8 mouse cellular contexts compared by ENCODE assay signal in the genomic region with DNA sequence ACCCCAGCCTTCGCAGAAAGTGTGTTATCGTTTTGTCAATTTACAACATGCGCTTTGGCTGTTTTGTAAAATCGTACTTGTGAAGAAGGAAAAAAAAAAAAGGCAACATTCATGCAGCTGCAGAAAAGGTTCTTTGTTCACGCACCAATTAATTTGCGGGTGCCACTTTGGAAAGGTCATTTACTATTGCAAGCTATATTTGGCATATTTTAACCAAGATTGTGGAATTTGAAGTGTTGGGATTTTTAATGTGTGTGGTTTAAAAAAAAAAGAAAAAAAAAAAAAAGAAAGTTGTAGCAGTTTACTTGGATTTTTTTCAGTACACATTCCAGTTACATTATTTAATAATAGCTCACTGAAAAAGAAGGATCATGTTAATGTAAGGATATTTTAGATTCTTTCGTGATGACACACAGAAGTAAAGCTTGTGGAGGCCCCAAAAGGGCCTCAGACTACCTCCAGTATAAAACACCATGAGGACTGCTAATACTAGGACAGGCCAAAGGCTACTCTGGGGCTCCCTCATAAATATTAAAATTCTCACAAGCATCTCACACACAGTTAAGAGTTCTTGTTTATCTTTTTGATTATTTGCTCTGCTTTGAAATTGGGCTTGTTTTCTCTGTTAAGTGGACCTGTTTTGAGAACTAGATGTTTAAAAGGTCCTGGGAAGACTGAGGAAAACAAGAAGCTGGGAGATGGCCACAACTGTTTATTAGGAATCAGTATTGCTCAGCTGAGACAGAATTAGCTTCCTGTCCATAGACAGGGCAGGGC. TPM values are rescaled to one million over a fixed set of nuclear protein-coding genes. Genes with fewer than 3 reads are reported as not detected.
DNase-seq lines count a peak whose midpoint lies in the region; ATAC-seq and TF ChIP-seq lines count a peak whose summit lies in the region.

No protein-coding gene starts in this region.

- H3K27me3 ChIP-seq in lung, embryonic 16.5 days (ENCODE audit: control insufficient read depth, insufficient read depth, low read depth, low read length), result no peaks in the 10 kb centered on the region
- no peaks in the 10 kb centered on the region for H3K27me3 ChIP-seq in embryonic facial prominence, embryonic 15.5 days
- no peaks in the 10 kb centered on the region for H3K27me3 ChIP-seq in limb, embryonic 11.5 days (ENCODE audit: control insufficient read depth, insufficient read depth, low read length)
- no peaks in the 10 kb centered on the region for H3K27me3 ChIP-seq in small intestine, adult 2 months (ENCODE audit: control insufficient read depth, insufficient read depth, low read length)

- H3K4me3 ChIP-seq in lung, embryonic 16.5 days (ENCODE audit: low read length), result peak overlapping the region; percentile 92
- peak overlapping the region; percentile 84 for H3K4me3 ChIP-seq in embryonic facial prominence, embryonic 15.5 days (replicated peaks)
- H3K4me3 ChIP-seq in limb, embryonic 11.5 days (ENCODE audit: low read depth, low read length), result peak overlapping the region; percentile 92
- H3K4me3 ChIP-seq in small intestine, adult 2 months (ENCODE audit: low read depth, low read length), result peak overlapping the region; percentile 92

- peak overlapping the region; percentile 98 for H3K27ac ChIP-seq in lung, embryonic 16.5 days (ENCODE audit: low read length)
- peak overlapping the region; percentile 98 for H3K27ac ChIP-seq in embryonic facial prominence, embryonic 15.5 days (replicated peaks)
- H3K27ac ChIP-seq in limb, embryonic 11.5 days (replicated peaks; ENCODE audit: low read depth, low read length), result peak overlapping the region; percentile 99
- H3K27ac ChIP-seq in small intestine, adult 2 months (ENCODE audit: insufficient read depth, low read depth, low read length), result no peak overlapping the region

- peak overlapping the region; percentile 96 for H3K9ac ChIP-seq in lung, embryonic 16.5 days (ENCODE audit: low read length)
- peak overlapping the region; percentile 87 for H3K9ac ChIP-seq in embryonic facial prominence, embryonic 15.5 days
- peak overlapping the region; percentile 99 for H3K9ac ChIP-seq in limb, embryonic 11.5 days (ENCODE audit: low read length)

- no peak for DNase-seq in lung, postnatal 36 days
- DNase-seq in limb, embryonic 11.5 days (ENCODE audit: low spot score), result no peak
- no peak for DNase-seq in cerebellum, postnatal 25 days
- DNase-seq in left cerebral cortex, postnatal 25 days (ENCODE audit: low spot score in 2 of 2), result no peak
- no peak for DNase-seq in cerebellum, adult 11-12 months

- no peaks in the 10 kb centered on the region for H3K9me3 ChIP-seq in lung, embryonic 16.5 days (ENCODE audit: control insufficient read depth, low read length)
- H3K9me3 ChIP-seq in embryonic facial prominence, embryonic 15.5 days (replicated peaks), result no peaks in the 10 kb centered on the region
- H3K9me3 ChIP-seq in limb, embryonic 11.5 days (ENCODE audit: control insufficient read depth, low read length), result no peaks in the 10 kb centered on the region

- H3K4me1 ChIP-seq in lung, embryonic 16.5 days (replicated peaks; ENCODE audit: control insufficient read depth, insufficient read depth, low read length), result peaks cover 10% of the 10 kb centered on the region
- H3K4me1 ChIP-seq in embryonic facial prominence, embryonic 15.5 days, result peaks cover 16% of the 10 kb centered on the region
- peaks cover 6% of the 10 kb centered on the region for H3K4me1 ChIP-seq in limb, embryonic 11.5 days (ENCODE audit: control insufficient read depth, insufficient read depth, low read length)
- no peaks in the 10 kb centered on the region; the same call in 1 of the 2 replicates for H3K4me1 ChIP-seq in small intestine, adult 2 months (ENCODE audit: control insufficient read depth, insufficient read depth, insufficient read length, low read length)

- no peak for TF ChIP-seq CTCF in small intestine, adult 2 months (IDR thresholded peaks at IDR 0.05; ENCODE audit: extremely low read depth, insufficient read length, insufficient replicate concordance, low read depth, low read length)

- H3K4me2 ChIP-seq in lung, embryonic 16.5 days (ENCODE audit: low read depth, low read length), result peak overlapping the region; percentile 83
- H3K4me2 ChIP-seq in embryonic facial prominence, embryonic 15.5 days (replicated peaks), result peak overlapping the region; percentile 54
- H3K4me2 ChIP-seq in limb, embryonic 11.5 days (ENCODE audit: low read depth, severe bottlenecking), result peak overlapping the region; percentile 62

- no peak for TF ChIP-seq POLR2A in small intestine, adult 2 months (IDR thresholded peaks at IDR 0.05; ENCODE audit: low read depth, low read length)

- H3K36me3 ChIP-seq in lung, embryonic 16.5 days (ENCODE audit: control insufficient read depth, insufficient read depth, low read length), result no peaks in the 10 kb centered on the region
- peaks cover 7% of the 10 kb centered on the region; the same call in 1 of the 2 replicates for H3K36me3 ChIP-seq in embryonic facial prominence, embryonic 15.5 days
- H3K36me3 ChIP-seq in limb, embryonic 11.5 days (ENCODE audit: control insufficient read depth, insufficient read depth, low read length), result no peaks in the 10 kb centered on the region
- no peaks in the 10 kb centered on the region for H3K36me3 ChIP-seq in small intestine, adult 2 months (ENCODE audit: control insufficient read depth, insufficient read depth, low read length)

- intact Hi-C loops in left cerebral cortex, postnatal 25 days (cut with DNase I), result loop anchor here (5.0 kb wide), 2 partner anchors 113 to 237 kb away; a partner anchor contains a TSS

- ATAC-seq in lung, embryonic 16.5 days (ENCODE audit: low read depth), result peak; percentile 25; the same call in 1 of the 2 replicates
- no peak for ATAC-seq in embryonic facial prominence, embryonic 15.5 days (ENCODE audit: insufficient number of reproducible peaks, low FRiP score, low TSS enrichment, low read depth)
- ATAC-seq in limb, embryonic 11.5 days (ENCODE audit: insufficient number of reproducible peaks, low FRiP score, low TSS enrichment, low read depth), result peak; percentile 1; the same call in 1 of the 2 replicates

- 3% methylated on average over 7 of the region's 7 CpGs for WGBS in lung, embryonic 16.5 days
- under 1% methylated on average over 7 of the region's 7 CpGs for WGBS in embryonic facial prominence, embryonic 15.5 days
- WGBS in limb, embryonic 11.5 days, result 5% methylated on average over 7 of the region's 7 CpGs
- WGBS in small intestine, adult 2 months, result 9% methylated on average over 7 of the region's 7 CpGs

RNA-seq across cellular contexts. Expression of a gene that starts 0.5 kb away (rescaled TPM):
- polyA plus RNA-seq in lung, embryonic 16.5 days (2015; fragmentation: Nextera tagmentation; extraction: Ambion mirVana), result 19.8 and 24.7 TPM in 2 replicates
- polyA plus RNA-seq in embryonic facial prominence, embryonic 15.5 days (2015; fragmentation: Nextera tagmentation; extraction: Ambion mirVana), result 31.1 and 32.6 TPM in 2 replicates
- polyA plus RNA-seq in limb, embryonic 11.5 days (2014; fragmentation: Nextera tagmentation; extraction: Ambion mirVana), result 84.2 and 90.7 TPM in 2 replicates
- polyA plus RNA-seq in small intestine, adult 2 months (2012; rRNA removed), result 3.9 and 8.3 TPM in 2 replicates
- total RNA-seq in left cerebral cortex, postnatal 25 days (2021), result 10 to 100 TPM; 13.6 to 17.6 TPM

RNA-seq across cellular contexts. Expression of a gene that starts 22.7 kb away (rescaled TPM):
- polyA plus RNA-seq in lung, embryonic 16.5 days (2015; fragmentation: Nextera tagmentation; extraction: Ambion mirVana), result 0.48 and 0.74 TPM in 2 replicates
- polyA plus RNA-seq in embryonic facial prominence, embryonic 15.5 days (2015; fragmentation: Nextera tagmentation; extraction: Ambion mirVana), result 0.36 and 0.38 TPM in 2 replicates
- polyA plus RNA-seq in limb, embryonic 11.5 days (2014; fragmentation: Nextera tagmentation; extraction: Ambion mirVana), result 0.43 and 0.68 TPM in 2 replicates
- not detected in 2 replicates for polyA plus RNA-seq in small intestine, adult 2 months (2012; rRNA removed)
- under 1 TPM in 1 of 2 experiments, not detected in 1; 0.37 TPM for total RNA-seq in left cerebral cortex, postnatal 25 days (2021)
